Mouse (Mus musculus) neural tube, embryonic 14.5 days (tissue): Measurements from ENCODE around the gene Rnf43. TPM values are rescaled to one million over a fixed set of nuclear protein-coding genes. Genes with fewer than 3 reads are reported as not detected.

Source experiments
- ATAC-seq: fragments of 200-750 bp; cut with Nextera tagmentation; 2 replicates; pipeline ENCODE4 v1.8.0; 2017; ENCODE audit warnings: low read depth, mild to moderate bottlenecking, moderate TSS enrichment, moderate library complexity
- H3K27ac ChIP-seq: fragments of 300-500 bp; sonication (generic); 2 replicates; pipeline ENCODE4 v1.5.1; 2014; ENCODE audit warnings: low read depth, mild to moderate bottlenecking, control low read depth, low read length, moderate library complexity, mixed read lengths
- H3K27me3 ChIP-seq: fragments of 300-500 bp; sonication (generic); 2 replicates; pipeline ENCODE4 v1.6.1; 2014; ENCODE audit warnings: low read length; ENCODE audit not compliant: control insufficient read depth, insufficient read depth
- H3K36me3 ChIP-seq: fragments of 300-500 bp; sonication (generic); 2 replicates; pipeline ENCODE4 v1.6.1; 2014; ENCODE audit warnings: low read length, mixed read lengths; ENCODE audit not compliant: control insufficient read depth, insufficient read depth
- H3K4me1 ChIP-seq: fragments of 300-500 bp; sonication (generic); 2 replicates; pipeline ENCODE4 v1.6.1; 2014; ENCODE audit warnings: low read length; ENCODE audit not compliant: control insufficient read depth, insufficient read depth
- H3K4me2 ChIP-seq: fragments of 300-500 bp; sonication (generic); 2 replicates; pipeline ENCODE4 v1.6.1; 2014; ENCODE audit warnings: mild to moderate bottlenecking, low read depth, low read length, control low read depth
- H3K4me3 ChIP-seq: fragments of 300-500 bp; sonication (generic); 2 replicates; pipeline ENCODE4 v1.5.1; 2014; ENCODE audit warnings: low read depth, low read length, control low read depth, mixed read lengths
- H3K9ac ChIP-seq: fragments of 300-500 bp; sonication (generic); replicated peaks from 2 replicates; pipeline ENCODE4 v1.6.1; 2014; ENCODE audit warnings: low read depth, mild to moderate bottlenecking, control low read depth, low read length, mixed read lengths
- H3K9me3 ChIP-seq: fragments of 300-500 bp; sonication (generic); 2 replicates; pipeline ENCODE4 v1.6.1; 2016; ENCODE audit warnings: low read length; ENCODE audit not compliant: control insufficient read depth
- WGBS: fragments of 180-500 bp; shearing (Covaris S2); extraction: QIAGEN DNeasy Blood & Tissue Kit; methylation state at CpG from one replicate; pipeline ENCODE4 v1.1.7; 2014; 5-methylcytosine and 5-hydroxymethylcytosine counted together
- polyA plus RNA-seq: library from polyadenylated mRNA; unstranded; fragments of >200 nt; fragmentation: Nextera tagmentation; extraction: Ambion mirVana; gene quantifications from 2 replicates; pipeline ENCODE4 v1.2.1, GENCODE M21; 2014

The Rnf43 gene
- polyA plus RNA-seq, 1 experiment from 2014 or later = 0.71 TPM

GRCm38 (mm10) chr11:87727471-87727870, 64.9 kb downstream of the Rnf43 start:
- WGBS = 67% methylated on average over 4 of the region's 4 CpGs
- no peaks in the 10 kb centered on the region for H3K4me1 ChIP-seq
- H3K36me3 ChIP-seq = no peaks in the 10 kb centered on the region
- ATAC-seq = no peak
- no peak overlapping the region for H3K4me2 ChIP-seq
- H3K27ac ChIP-seq = no peak overlapping the region
- H3K4me3 ChIP-seq = no peak overlapping the region
- no peaks in the 10 kb centered on the region for H3K27me3 ChIP-seq
- H3K9ac ChIP-seq = no peak overlapping the region
- H3K9me3 ChIP-seq = no peaks in the 10 kb centered on the region

DNA sequence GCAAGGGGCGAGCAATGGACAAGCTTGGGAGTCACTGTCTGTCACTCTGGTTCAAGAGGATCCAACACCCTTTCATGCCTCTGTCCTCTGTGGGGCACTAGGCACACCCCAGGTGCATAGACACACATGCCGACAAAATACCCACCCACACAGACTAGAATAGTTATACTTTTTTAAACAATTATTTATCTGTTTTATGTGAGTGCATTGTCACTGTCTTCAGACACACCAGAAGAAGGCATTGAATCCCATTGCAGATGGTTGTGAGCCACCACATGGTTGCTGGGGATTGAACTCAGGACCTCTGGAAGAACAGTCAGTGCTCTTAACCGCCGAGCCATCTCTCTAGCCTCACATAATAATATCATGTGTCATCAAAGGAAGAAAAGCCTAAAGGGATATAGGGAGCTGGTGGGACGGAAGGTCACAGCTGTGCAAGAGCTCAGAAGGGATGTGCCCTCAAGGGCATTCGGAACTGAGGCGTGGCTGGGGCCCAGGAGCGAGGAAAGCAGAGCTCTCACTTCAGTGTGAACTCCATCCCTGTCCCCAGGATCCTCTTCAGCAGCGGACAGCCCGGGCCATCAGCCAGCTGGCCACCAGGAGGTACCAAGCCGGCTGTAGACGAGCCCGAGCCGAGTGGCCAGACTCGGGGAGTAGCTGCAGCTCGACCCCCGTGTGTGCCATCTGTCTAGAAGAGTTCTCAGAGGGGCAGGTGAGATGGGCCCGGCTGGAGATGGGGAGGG, 66.5 kb downstream of the Rnf43 start:
- Histone ChIP-seq H3K4me1 (no peaks in the 10 kb centered on the region), H3K9me3 (no peaks in the 10 kb centered on the region), H3K27ac (no peak overlapping the region), H3K36me3 (no peaks in the 10 kb centered on the region), H3K9ac (no peak overlapping the region), H3K27me3 (no peaks in the 10 kb centered on the region), H3K4me3 (no peak overlapping the region), H3K4me2 (no peak overlapping the region)
- WGBS = 63% methylated on average over 18 of the region's 18 CpGs
- ATAC-seq = no peak

DNA sequence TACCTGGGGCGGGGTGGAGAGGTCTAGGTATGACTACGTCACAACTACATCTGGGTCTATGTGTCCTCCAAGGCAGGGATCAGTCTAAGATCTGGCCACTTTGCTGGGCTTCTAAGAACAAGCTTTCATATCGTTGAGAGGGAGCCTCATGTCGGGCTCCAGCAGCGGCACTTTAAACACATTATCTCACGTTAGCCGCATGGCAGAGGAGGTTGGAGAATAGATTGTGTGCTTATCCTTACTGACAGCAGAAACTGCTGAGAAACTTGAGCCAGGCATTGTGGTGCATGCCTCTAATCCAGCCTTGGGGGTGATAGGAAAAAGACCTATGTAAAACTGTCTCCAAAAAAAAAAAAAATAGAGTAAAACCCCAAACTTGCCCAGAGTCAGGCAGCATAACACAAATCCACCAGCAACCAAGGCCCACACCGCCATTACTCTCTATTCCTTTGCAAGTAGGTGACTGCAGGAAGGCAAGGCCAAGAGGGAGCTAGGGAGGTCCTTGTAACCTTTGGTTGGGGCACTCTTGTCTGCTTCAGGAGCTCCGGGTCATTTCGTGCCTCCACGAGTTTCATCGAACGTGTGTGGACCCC, 67.2 kb downstream of the Rnf43 start:
- Histone ChIP-seq H3K36me3 (no peaks in the 10 kb centered on the region), H3K9ac (no peak overlapping the region), H3K27me3 (no peaks in the 10 kb centered on the region), H3K27ac (no peak overlapping the region), H3K4me2 (no peak overlapping the region), H3K4me3 (no peak overlapping the region), H3K9me3 (no peaks in the 10 kb centered on the region), H3K4me1 (no peaks in the 10 kb centered on the region)
- no peak for ATAC-seq
- WGBS = 94% methylated on average over 13 of the region's 13 CpGs

- H3K27ac ChIP-seq = no peak overlapping the region
- 75% methylated on average over 10 of the region's 10 CpGs for WGBS
- ATAC-seq = no peak
These were observed 68.3 kb downstream of the Rnf43 start for GRCm38 (mm10) chr11:87730652-87731310.

DNA sequence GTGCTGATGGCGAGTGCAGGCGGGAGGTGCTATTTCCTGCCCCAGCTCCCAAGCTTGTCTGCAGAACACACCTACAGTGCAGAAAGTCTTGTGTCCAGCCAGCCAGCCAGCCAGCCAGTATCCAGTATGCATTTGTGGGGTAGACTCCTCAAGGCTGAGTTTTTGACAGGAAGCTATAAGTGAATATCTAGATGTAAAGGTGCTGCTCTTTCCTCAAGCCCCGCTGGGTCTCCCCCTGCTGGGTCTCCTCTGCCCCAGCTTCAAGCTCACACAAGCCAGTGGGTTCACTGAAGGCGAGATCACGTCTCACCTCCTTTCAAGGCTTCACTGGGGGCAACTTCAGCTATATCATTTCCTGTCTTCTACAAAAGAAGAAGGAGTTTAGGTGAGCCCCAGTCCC, 71.8 kb downstream of the Rnf43 start:
- Histone ChIP-seq H3K4me2 (0 out of 2 replicates have a peak overlapping the region, but pooled peaks have one; percentile 22), H3K27ac (no peak overlapping the region), H3K4me3 (no peak overlapping the region), H3K9ac (no peak overlapping the region), H3K9me3 (no peaks in the 10 kb centered on the region), H3K4me1 (peaks cover 4% of the 10 kb centered on the region; the same call in 1 of the 2 replicates), H3K36me3 (no peaks in the 10 kb centered on the region), H3K27me3 (no peaks in the 10 kb centered on the region)
- ATAC-seq = no peak
- 60% methylated on average over 5 of the region's 5 CpGs for WGBS

More at GRCm38 (mm10) chr11:87730652-87731310, 68.3 kb downstream of the Rnf43 start:
- no peaks in the 10 kb centered on the region for H3K9me3 ChIP-seq
- H3K9ac ChIP-seq = no peak overlapping the region
- H3K4me2 ChIP-seq = no peak overlapping the region
- H3K36me3 ChIP-seq = no peaks in the 10 kb centered on the region
- no peaks in the 10 kb centered on the region for H3K27me3 ChIP-seq
- no peak overlapping the region for H3K4me3 ChIP-seq
- no peaks in the 10 kb centered on the region for H3K4me1 ChIP-seq

GRCm38 (mm10) chr11:87735691-87736090, 73.2 kb downstream of the Rnf43 start:
- Histone ChIP-seq H3K4me3 (no peak overlapping the region), H3K27me3 (no peaks in the 10 kb centered on the region), H3K4me2 (no peak overlapping the region), H3K4me1 (peaks cover 4% of the 10 kb centered on the region; the same call in 1 of the 2 replicates), H3K36me3 (no peaks in the 10 kb centered on the region), H3K9ac (no peak overlapping the region), H3K9me3 (no peaks in the 10 kb centered on the region), H3K27ac (no peak overlapping the region)
- no peak for ATAC-seq
- 89% methylated on average over 6 of the region's 6 CpGs for WGBS

GRCm38 (mm10) chr11:87736647-87737134, 74.2 kb downstream of the Rnf43 start:
- peak; percentile 69 for ATAC-seq
- peak overlapping the region; percentile 3; the same call in 1 of the 2 replicates for H3K27ac ChIP-seq

GRCm38 (mm10) chr11:87737175-87737740, 74.7 kb downstream of the Rnf43 start, which contains the start of gene Supt4a:
Gene Supt4a, plus strand, starts transcription at chr11:87737552.
- Histone ChIP-seq H3K9ac (peak within 1 kb of the TSS; percentile 71), H3K4me2 (peak within 1 kb of the TSS; percentile 99), H3K4me1 (peaks cover 4% of the 10 kb centered on the region; the same call in 1 of the 2 replicates), H3K36me3 (no peaks in the 10 kb centered on the region; the same call in 1 of the 2 replicates), H3K27ac (peak within 1 kb of the TSS; percentile 62; the same call in 1 of the 2 replicates), H3K9me3 (no peaks in the 10 kb centered on the region), H3K4me3 (peak within 1 kb of the TSS; percentile 76), H3K27me3 (no peaks in the 10 kb centered on the region)
- WGBS = under 1% methylated on average over 53 of the region's 57 CpGs
- ATAC-seq = peak; percentile 94

More at GRCm38 (mm10) chr11:87736647-87737134, 74.2 kb downstream of the Rnf43 start:
- no peaks in the 10 kb centered on the region for H3K27me3 ChIP-seq
- H3K9ac ChIP-seq = peak overlapping the region; percentile 71
- H3K4me1 ChIP-seq = peaks cover 4% of the 10 kb centered on the region; the same call in 1 of the 2 replicates
- no peaks in the 10 kb centered on the region for H3K9me3 ChIP-seq
- no peaks in the 10 kb centered on the region; the same call in 1 of the 2 replicates for H3K36me3 ChIP-seq
- H3K4me3 ChIP-seq = peak overlapping the region; percentile 76
- peak overlapping the region; percentile 99 for H3K4me2 ChIP-seq
- 2% methylated on average over 31 of the region's 31 CpGs for WGBS
